Mouse (Mus musculus) gastrocnemius, adult 2 months (tissue): Measurements from ENCODE around the gene Prkd1. TPM values are rescaled to one million over a fixed set of nuclear protein-coding genes. Genes with fewer than 3 reads are reported as not detected.
A peak's percentile ranks its signal among the peaks of the same experiment; 100 is the strongest.

Experiments used
- DNase-seq: peaks from one replicate; pipeline ENCODE4 v3.0.0; 2022
- H3K27ac ChIP-seq: fragments of 200-600 bp; 2 replicates; pipeline ENCODE4 v1.8.1; 2022; ENCODE audit warnings: mild to moderate bottlenecking
- H3K4me3 ChIP-seq: fragments of 200-600 bp; 2 replicates; pipeline ENCODE4 v1.8.1; 2022; ENCODE audit warnings: mild to moderate bottlenecking, moderate library complexity
- CTCF ChIP-seq: fragments of 200-600 bp; IDR thresholded peaks from 2 replicates; pipeline ENCODE4 v1.8.1; 2022; ENCODE audit warnings: antibody characterized with exemption, mild to moderate bottlenecking, moderate library complexity
- intact Hi-C: fragments of 180-260 bp; cut with DNase I; formaldehyde crosslinking; loops from one replicate; pipeline ENCODE4 v1.15.1; 2025
- total RNA-seq, 2 experiments: library from RNA; stranded (reverse); gene quantifications; 2 replicates each; pipeline ENCODE4 v1.2.3; 2021

The Prkd1 gene
- total RNA-seq, 2 experiments from 2014 or later, result 2.1 to 2.6 TPM

DNA sequence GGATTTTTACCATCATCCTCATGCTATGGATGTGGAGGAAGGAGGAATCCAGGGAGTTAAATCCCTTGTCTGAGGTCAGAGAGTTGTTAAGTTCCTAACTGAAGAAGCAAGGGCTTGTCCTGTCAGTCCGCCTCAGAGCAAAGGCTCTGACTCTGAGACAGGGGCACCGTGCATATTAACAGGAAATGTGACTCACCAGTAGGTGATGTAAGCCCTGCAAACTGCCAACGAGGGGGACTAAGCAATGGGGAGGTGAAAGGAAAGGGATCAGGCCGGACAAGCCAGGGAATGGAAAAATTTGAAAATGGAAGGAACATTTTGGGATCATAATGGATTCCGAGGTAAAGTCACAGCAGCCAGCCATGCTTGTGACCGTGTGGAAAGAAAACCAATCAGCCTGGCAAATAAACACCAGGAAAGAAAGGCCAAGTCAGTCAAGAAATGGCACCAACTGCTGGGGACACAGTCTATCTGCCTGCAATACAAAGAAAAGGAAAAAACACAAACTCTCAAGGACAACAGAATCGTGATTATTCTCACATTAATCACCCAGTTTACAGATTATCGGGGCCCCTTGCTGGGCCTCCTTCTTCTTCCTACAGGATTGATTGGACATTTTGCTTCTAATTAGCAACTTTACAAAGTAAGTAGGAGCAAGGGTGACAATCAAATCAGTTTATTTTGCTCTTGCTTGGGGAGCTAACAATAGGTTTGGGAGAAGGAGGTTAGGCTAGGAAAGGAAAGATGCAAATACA, 103.9 kb downstream of the Prkd1 start:
- intact Hi-C loops, result loop anchor here (5.0 kb wide), 1 partner anchor 102 kb away; the partner anchor contains the start of gene Prkd1
- Histone ChIP-seq H3K4me3 (peak overlapping the region; percentile 1; the same call in 1 of the 2 replicates), H3K27ac (peak overlapping the region; percentile 50)
- TF ChIP-seq CTCF, result no peak
- DNase-seq, result peak; percentile 49

GRCm38 (mm10) chr12:50540793-50541192, 108.1 kb downstream of the Prkd1 start:
- no peak for DNase-seq
- intact Hi-C loops, result no loop called here
- no peak for TF ChIP-seq CTCF
- Histone ChIP-seq H3K27ac (no peak overlapping the region), H3K4me3 (no peak overlapping the region)

DNA sequence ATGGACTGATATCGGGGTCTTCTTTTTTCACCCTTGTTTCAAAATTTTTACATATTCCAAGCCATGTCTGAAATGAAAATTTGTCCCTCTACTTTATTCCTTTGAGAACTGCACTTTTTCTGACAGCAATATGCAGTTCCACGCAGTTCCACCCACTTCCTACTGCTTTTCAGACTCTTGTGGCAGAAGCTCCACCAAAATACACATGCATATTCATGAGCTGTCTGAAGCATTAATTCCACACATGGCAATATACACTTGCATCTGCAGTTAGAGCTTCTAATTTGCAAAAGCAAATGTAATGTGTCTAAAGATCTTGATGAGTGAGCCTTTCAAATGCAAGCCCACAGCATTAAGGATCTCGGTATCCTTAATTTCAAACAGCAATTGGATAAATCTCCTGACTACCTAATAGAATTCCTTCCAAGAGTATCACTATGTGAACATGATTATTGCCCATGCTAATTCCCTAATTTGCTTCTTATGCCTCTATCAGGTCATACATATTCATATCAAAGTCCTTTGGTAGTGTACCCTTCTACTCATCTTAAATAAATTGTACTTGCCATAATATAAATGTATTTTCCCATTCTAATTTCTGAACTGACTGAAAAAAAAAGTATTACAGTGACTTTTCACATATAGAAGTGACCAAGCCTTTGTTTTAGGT, 110.5 kb downstream of the Prkd1 start:
- no peak for TF ChIP-seq CTCF
- no peak for DNase-seq
- no peak overlapping the region for H3K27ac ChIP-seq
- no peak overlapping the region for H3K4me3 ChIP-seq
- intact Hi-C loops, result no loop called here

GRCm38 (mm10) chr12:50537761-50538160, 111.1 kb downstream of the Prkd1 start:
- DNase-seq, result no peak
- no peak for TF ChIP-seq CTCF
- H3K27ac ChIP-seq, result no peak overlapping the region
- no peak overlapping the region for H3K4me3 ChIP-seq
- intact Hi-C loops, result no loop called here

GRCm38 (mm10) chr12:50537006-50537405, 111.9 kb downstream of the Prkd1 start:
- Histone ChIP-seq H3K27ac (no peak overlapping the region), H3K4me3 (no peak overlapping the region)
- no peak for DNase-seq
- no peak for TF ChIP-seq CTCF
- intact Hi-C loops, result no loop called here

DNA sequence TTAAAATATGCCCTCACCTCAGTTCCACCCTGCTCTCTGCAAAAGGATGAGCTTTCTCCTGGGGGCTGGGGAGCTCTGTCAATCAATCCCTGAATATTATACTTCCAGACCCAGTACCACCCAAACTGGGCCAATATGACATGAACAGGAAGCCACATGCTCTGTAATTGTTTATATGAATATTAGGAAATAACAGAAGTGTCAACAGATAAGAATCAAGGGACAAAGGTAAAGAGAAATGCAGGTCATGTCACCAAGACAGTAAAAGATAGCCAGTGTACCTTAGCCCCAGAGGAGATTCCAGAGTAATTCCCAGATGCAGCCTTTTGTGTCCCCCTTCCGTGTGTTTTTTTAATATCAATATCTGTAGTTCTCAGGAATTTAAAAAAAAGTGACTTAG, 120.3 kb downstream of the Prkd1 start:
- no peak for DNase-seq
- no peak overlapping the region for H3K4me3 ChIP-seq
- TF ChIP-seq CTCF, result no peak
- intact Hi-C loops, result no loop called here
- no peak overlapping the region for H3K27ac ChIP-seq

- Histone ChIP-seq H3K27ac (no peak overlapping the region), H3K4me3 (no peak overlapping the region)
- no peak for TF ChIP-seq CTCF
- DNase-seq, result no peak
- intact Hi-C loops, result no loop called here
Measured at GRCm38 (mm10) chr12:50524061-50524460, 124.8 kb downstream of the Prkd1 start.

DNA sequence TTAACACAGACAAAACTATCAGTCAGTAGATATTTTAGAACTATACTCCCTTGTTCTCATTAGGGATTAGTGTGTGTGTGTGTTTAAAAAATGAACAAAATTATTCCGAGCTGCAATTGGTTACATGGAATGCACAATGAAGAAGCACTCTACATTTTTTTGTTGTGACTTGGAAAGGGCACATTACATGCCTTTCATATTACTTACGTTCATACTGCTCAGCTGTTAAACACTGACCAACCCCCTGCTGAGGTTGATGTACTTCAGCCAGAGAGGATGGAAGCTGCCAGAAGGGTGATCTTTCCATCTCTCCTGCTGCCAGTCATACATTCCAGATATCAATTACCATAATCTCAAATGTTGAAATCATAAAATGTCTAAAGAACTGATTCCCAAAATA, 134.4 kb downstream of the Prkd1 start:
- H3K27ac ChIP-seq, result peak overlapping the region; percentile 88
- no peak overlapping the region for H3K4me3 ChIP-seq
- TF ChIP-seq CTCF, result no peak
- intact Hi-C loops, result no loop called here
- DNase-seq, result no peak

DNA sequence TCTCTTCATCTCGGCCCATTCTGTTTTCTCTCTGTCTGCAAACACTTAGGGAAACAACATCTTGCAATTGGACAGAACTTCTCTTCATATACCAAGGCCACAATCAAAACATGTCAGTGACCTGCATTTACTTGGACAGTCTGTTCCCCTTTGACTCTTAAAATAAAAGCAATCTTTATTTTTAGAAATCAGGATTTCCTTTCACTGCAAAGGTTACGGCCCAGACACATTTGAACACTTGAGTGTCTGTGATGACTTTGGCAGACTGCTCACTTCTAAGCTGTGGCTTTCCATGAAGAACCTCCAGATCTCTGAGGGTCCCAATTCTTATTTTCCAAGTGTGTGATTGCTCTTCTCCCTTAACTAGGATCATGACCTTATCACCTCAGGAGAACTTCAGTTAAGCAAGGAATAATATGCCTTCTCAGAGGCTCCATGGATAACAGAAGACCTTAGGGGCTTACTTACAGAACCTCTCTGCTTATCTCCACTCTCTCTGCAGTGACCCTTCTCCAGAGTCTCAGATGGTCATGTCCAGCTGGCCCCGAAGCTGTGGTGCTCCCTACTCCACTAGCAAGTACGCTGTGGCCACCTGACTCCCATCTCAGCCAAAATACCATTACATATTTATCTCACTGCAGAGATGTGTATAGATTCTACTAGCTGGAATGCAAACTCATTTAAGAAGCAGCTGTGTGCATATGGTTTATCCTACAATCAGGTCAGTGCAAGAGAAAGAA, 137.2 kb downstream of the Prkd1 start:
- intact Hi-C loops, result no loop called here
- Histone ChIP-seq H3K4me3 (peak overlapping the region; percentile 17; the same call in 1 of the 2 replicates), H3K27ac (peak overlapping the region; percentile 88)
- no peak for DNase-seq
- no peak for TF ChIP-seq CTCF

DNA sequence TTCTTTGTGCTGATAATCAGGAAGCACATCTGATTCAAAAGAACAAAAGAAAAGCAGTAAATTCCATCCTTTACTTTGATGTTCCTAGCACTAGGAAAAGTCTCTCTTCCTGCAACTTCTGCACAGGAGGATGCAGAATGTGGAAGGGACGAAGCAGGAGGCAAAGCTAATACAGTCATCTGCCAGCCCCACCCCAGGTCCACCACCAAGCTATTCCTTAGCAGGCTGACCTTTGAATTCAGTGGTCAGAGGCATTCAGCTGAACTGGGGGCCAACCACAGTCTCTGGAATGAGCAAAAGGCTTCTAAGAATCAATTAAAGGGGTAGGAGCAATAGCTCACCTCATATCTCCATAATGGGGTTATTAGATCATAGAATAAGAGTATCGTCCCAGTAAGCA, 140.1 kb downstream of the Prkd1 start:
- DNase-seq, result no peak
- Histone ChIP-seq H3K4me3 (no peak overlapping the region), H3K27ac (peak overlapping the region; percentile 46)
- no peak for TF ChIP-seq CTCF
- intact Hi-C loops, result no loop called here

DNA sequence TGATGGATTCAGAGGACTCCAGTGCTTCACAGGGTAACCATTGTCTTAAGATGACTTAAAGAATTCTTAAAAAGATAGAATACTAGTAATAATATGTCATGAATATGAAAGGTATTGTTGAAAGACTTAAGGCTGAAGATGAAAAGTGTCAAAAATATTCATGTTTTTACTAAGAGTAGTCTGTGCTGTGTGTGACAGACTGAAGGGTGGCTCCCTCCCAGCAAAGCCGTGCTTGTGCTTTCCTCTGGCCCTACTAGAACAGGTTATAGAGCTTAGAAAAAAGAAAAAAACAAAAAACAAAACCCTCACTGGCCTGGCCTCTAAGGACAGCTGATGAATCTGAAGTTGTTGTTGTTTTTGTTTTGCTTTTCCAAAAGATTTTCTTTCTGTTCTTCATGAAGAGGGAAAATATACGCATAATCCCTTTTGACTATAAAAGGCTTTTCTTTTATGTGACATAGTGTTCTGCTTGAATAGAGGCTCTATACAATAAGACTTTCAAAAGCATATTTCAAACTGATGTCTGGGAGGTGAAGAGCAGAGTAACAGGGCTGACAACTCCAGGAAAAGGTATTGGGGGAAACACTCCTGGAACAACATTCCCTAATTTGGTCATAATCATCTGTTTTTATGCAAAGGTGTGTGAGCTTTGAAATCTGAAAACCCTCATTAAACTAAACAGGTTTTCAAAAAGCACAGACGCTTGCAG, 148.9 kb downstream of the Prkd1 start:
- Histone ChIP-seq H3K27ac (no peak overlapping the region), H3K4me3 (no peak overlapping the region)
- no peak for TF ChIP-seq CTCF
- intact Hi-C loops, result no loop called here
- no peak for DNase-seq

DNA sequence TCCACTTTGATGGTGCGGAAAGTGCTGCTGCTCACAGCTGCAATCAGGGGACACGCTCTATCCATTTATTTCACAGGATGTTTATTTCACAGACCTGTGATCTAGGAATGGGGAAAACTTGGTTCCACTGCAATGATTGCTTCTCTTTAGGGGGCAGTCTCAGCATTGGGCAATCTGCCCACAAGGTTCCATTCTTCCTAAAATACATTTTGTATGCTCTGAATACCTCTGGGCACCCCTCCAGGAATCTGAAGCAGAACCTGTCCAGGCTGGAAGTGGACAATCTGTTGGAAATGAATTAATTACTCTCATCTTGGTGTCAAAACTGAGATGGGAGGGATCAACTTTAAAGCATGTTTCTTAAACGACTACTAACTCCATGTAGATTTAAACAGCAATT, 152.9 kb downstream of the Prkd1 start:
- DNase-seq, result no peak
- intact Hi-C loops, result no loop called here
- no peak for TF ChIP-seq CTCF
- Histone ChIP-seq H3K4me3 (no peak overlapping the region), H3K27ac (no peak overlapping the region)
